Mouse (Mus musculus): ENCODE measurements around the gene Ube2c. TPM values are rescaled to one million over a fixed set of nuclear protein-coding genes. Genes with fewer than 3 reads are reported as not detected.

The Ube2c gene
- total and polyA plus RNA-seq, 3 experiments, result 177 to 365 (median 257) TPM

GRCm38 (mm10) chr2:164817206-164817605, 47.5 kb downstream of the Ube2c start:
- H3K36me3 ChIP-seq (ENCODE audit: control insufficient read depth in 1 of 2, insufficient read depth in 2 of 2, low read length in 2 of 2), result peaks cover 0 to 10% of the 10 kb centered on the region in 2 experiments; a peak in 2 of 4 replicates
- DNase-seq (ENCODE audit: low read depth, low spot score), result no peak

DNA sequence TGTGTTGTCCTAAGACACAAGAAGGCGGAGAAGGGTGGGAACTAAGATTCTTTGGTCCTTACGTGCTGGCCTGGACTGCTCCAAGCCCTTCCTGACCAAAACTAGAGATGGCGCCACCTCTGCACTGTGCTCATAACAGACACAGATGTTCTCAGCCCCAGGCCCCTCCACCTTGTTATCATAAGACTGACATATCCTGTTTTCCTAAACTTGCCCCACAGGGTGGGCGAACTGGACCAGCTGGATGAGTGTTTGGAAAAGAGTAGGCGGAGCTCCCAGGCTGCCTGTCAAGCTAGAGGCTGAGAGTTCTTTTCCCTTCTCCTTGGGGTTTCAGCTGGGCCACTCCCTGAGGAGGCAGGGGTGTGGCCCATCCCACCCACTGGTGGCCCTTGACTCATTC, 48.0 kb downstream of the Ube2c start:
- H3K9ac ChIP-seq (ENCODE audit: control insufficient read depth, low read depth, low read length, poor library complexity, severe bottlenecking), result no peak overlapping the region

More at GRCm38 (mm10) chr2:164817206-164817605, 47.5 kb downstream of the Ube2c start:
- Histone ChIP-seq H3K9ac (ENCODE audit: control insufficient read depth, low read depth, low read length, poor library complexity, severe bottlenecking) (no peak overlapping the region), H3K4me1 (ENCODE audit: control insufficient read depth in 1 of 2, insufficient read depth in 2 of 2, low read length in 2 of 2) (peaks cover 6 to 16% of the 10 kb centered on the region in 2 experiments), H3K9me3 (replicated peaks; ENCODE audit: insufficient read depth, low read length) (no peaks in the 10 kb centered on the region), H3K27me3 (ENCODE audit: control insufficient read depth in 1 of 2, insufficient read depth in 2 of 2, low read length in 2 of 2) (no peaks in the 10 kb centered on the region), H3K79me2 (ENCODE audit: control insufficient read depth, insufficient read depth, low read length, poor library complexity) (no peaks in the 10 kb centered on the region), H3K4me3 (ENCODE audit: control insufficient read depth in 1 of 2, insufficient read depth in 1 of 2, low read depth in 2 of 2, low read length in 2 of 2) (no peak overlapping the region), H3K27ac (ENCODE audit: control insufficient read depth, low read depth, low read length) (no peak overlapping the region)
- TF ChIP-seq SMC3 (IDR thresholded peaks at IDR 0.05; ENCODE audit: low read depth, low read length) (no peak), MAFK (IDR thresholded peaks at IDR 0.05; ENCODE audit: borderline replicate concordance, low read depth, low read length) (no peak), KAT2A (conservative IDR thresholded peaks at IDR 0.05; ENCODE audit: low read depth, low read length) (no peak), HCFC1 (IDR thresholded peaks at IDR 0.05; ENCODE audit: low read depth, low read length) (no peak), MAX (IDR thresholded peaks at IDR 0.05; ENCODE audit: low read length) (no peak), MEF2A (IDR thresholded peaks at IDR 0.05; ENCODE audit: extremely low read depth, insufficient replicate concordance, low read depth, low read length, poor library complexity, severe bottlenecking) (no peak), JUND (IDR thresholded peaks at IDR 0.05; ENCODE audit: low read depth, low read length) (no peak), NELFE (IDR thresholded peaks at IDR 0.05; ENCODE audit: low read depth, low read length) (no peak)

DNA sequence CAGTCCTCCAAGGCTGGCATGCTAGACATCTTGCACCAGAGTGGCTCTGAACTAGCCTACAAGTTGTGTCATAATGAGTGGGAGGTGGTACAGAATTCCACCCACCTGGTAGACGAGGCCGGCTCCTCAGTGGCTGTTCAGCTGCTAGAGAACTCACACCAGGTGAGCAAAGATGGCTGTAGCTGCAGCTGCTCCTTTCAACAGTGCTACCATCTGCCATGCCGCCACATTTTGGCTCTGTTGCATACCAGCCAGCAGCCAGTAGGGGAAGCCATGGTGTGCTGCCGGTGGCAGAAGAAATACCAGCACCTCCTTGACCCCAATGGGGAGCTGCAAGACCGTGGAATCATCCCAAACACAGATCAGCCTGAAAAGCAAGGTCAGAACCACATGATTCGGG, 51.4 kb downstream of the Ube2c start:
- Histone ChIP-seq H3K36me3 (ENCODE audit: control insufficient read depth in 1 of 2, insufficient read depth in 2 of 2, low read length in 2 of 2) (peaks cover 0 to 14% of the 10 kb centered on the region in 2 experiments; a peak in 2 of 4 replicates), H3K4me1 (ENCODE audit: control insufficient read depth in 1 of 2, insufficient read depth in 2 of 2, low read length in 2 of 2) (peaks cover 3 to 19% of the 10 kb centered on the region in 2 experiments), H3K27ac (ENCODE audit: control insufficient read depth, low read depth, low read length) (no peak overlapping the region), H3K27me3 (ENCODE audit: control insufficient read depth in 1 of 2, insufficient read depth in 2 of 2, low read length in 2 of 2) (no peaks in the 10 kb centered on the region), H3K4me3 (ENCODE audit: control insufficient read depth in 1 of 2, insufficient read depth in 1 of 2, low read depth in 2 of 2, low read length in 2 of 2) (no peak overlapping the region), H3K9ac (ENCODE audit: control insufficient read depth, low read depth, low read length, poor library complexity, severe bottlenecking) (no peak overlapping the region), H3K9me3 (replicated peaks; ENCODE audit: insufficient read depth, low read length) (no peaks in the 10 kb centered on the region), H3K79me2 (ENCODE audit: control insufficient read depth, insufficient read depth, low read length, poor library complexity) (peaks cover 4% of the 10 kb centered on the region)
- no peak for TF ChIP-seq UBTF (IDR thresholded peaks at IDR 0.05; ENCODE audit: borderline replicate concordance, insufficient read depth, low read depth, low read length)
- no peak for TF ChIP-seq SMC3 (IDR thresholded peaks at IDR 0.05; ENCODE audit: low read depth, low read length)
- no peak for TF ChIP-seq TBP (IDR thresholded peaks at IDR 0.05; ENCODE audit: low read depth, low read length)
- no peak for TF ChIP-seq POLR2AphosphoS2 (IDR thresholded peaks at IDR 0.05; ENCODE audit: low read length)
- no peak for TF ChIP-seq ZNF384 (IDR thresholded peaks at IDR 0.05; ENCODE audit: low read depth, low read length)
- no peak for TF ChIP-seq RAD21 (IDR thresholded peaks at IDR 0.05; ENCODE audit: low read depth, low read length)
- no peak for DNase-seq (ENCODE audit: low read depth, low spot score)

More for the DNA sequence above, 48.0 kb downstream of the Ube2c start:
- peaks cover 6 to 18% of the 10 kb centered on the region in 2 experiments for H3K4me1 ChIP-seq (ENCODE audit: control insufficient read depth in 1 of 2, insufficient read depth in 2 of 2, low read length in 2 of 2)
- no peaks in the 10 kb centered on the region for H3K79me2 ChIP-seq (ENCODE audit: control insufficient read depth, insufficient read depth, low read length, poor library complexity)
- H3K27ac ChIP-seq (ENCODE audit: control insufficient read depth, low read depth, low read length), result no peak overlapping the region
- H3K9me3 ChIP-seq (replicated peaks; ENCODE audit: insufficient read depth, low read length), result no peaks in the 10 kb centered on the region
- TF ChIP-seq GATA1 (IDR thresholded peaks at IDR 0.05; ENCODE audit: low read depth, low read length) (no peak), GABPA (IDR thresholded peaks at IDR 0.05; ENCODE audit: low read depth, low read length) (no peak), CTCF (IDR thresholded peaks at IDR 0.05 in 2 of 3, conservative IDR thresholded peaks at IDR 0.05 in 1 of 3; ENCODE audit: control insufficient read depth in 1 of 3, insufficient read depth in 1 of 3, low read depth in 2 of 3, low read length in 3 of 3, poor library complexity in 1 of 3, severe bottlenecking in 1 of 3) (0 out of 6 replicates have a peak, but pooled peaks of 2 of the 3 experiments have one; percentile 6 to 9)
- H3K36me3 ChIP-seq (ENCODE audit: control insufficient read depth in 1 of 2, insufficient read depth in 2 of 2, low read length in 2 of 2), result peaks cover 0 to 13% of the 10 kb centered on the region in 2 experiments; a peak in 2 of 4 replicates
- DNase-seq (ENCODE audit: low read depth, low spot score), result no peak
- no peaks in the 10 kb centered on the region for H3K27me3 ChIP-seq (ENCODE audit: control insufficient read depth in 1 of 2, insufficient read depth in 2 of 2, low read length in 2 of 2)
- no peak overlapping the region for H3K4me3 ChIP-seq (ENCODE audit: control insufficient read depth in 1 of 2, insufficient read depth in 1 of 2, low read depth in 2 of 2, low read length in 2 of 2)

Measured in MEL (cell line).